Mouse (Mus musculus) liver, embryonic 14.5 days (tissue): Measurements from ENCODE around the gene Tstd1.

Source experiments
- CTCF ChIP-seq: IDR thresholded peaks from 2 replicates; pipeline ENCODE4 v1.5.1; 2016; ENCODE audit warnings: antibody characterized with exemption, low read depth, control low read depth
- EP300 ChIP-seq: IDR thresholded peaks from 2 replicates; pipeline ENCODE4 v1.6.1; 2016; ENCODE audit warnings: antibody characterized with exemption, low read depth

GRCm38 (mm10) chr1:171375646-171376097 lies 43.0 kb upstream of the Tstd1 start:
- no peak for TF ChIP-seq EP300
- TF ChIP-seq CTCF: no peak
